Mouse (Mus musculus) stomach, postnatal 0 days (tissue): ENCODE data around the gene Raver1.

Source experiments
- CTCF ChIP-seq: IDR thresholded peaks from 2 replicates; pipeline ENCODE4 v1.5.1; 2016; ENCODE audit warnings: antibody characterized with exemption, low read depth, mild to moderate bottlenecking, moderate library complexity
- EP300 ChIP-seq: optimal IDR thresholded peaks from 2 replicates; pipeline ENCODE3; 2016; ENCODE audit warnings: antibody characterized with exemption

GRCm38 (mm10) chr9:21030055-21030600, 61.7 kb downstream of the Raver1 start:
- no peak for TF ChIP-seq CTCF
- TF ChIP-seq EP300: no peak
